Mouse (Mus musculus): Measurements from ENCODE around the gene Sh3glb1.

- TF ChIP-seq CTCF (IDR thresholded peaks at IDR 0.05; ENCODE audit: borderline replicate concordance, extremely low read depth, insufficient read depth, insufficient read length) = no peak
- no peak for TF ChIP-seq POLR2A (IDR thresholded peaks at IDR 0.05; ENCODE audit: borderline replicate concordance, extremely low read depth, insufficient read depth, insufficient read length, poor library complexity, severe bottlenecking)
Measured at GRCm38 (mm10) chr3:144711607-144712206, 8.4 kb downstream of the Sh3glb1 start.

Data from brain, embryonic 14.5 days (tissue).